Mouse (Mus musculus) forebrain, embryonic 12.5 days (tissue): Measurements from ENCODE around the gene Bcl9. TPM values are rescaled to one million over a fixed set of nuclear protein-coding genes. Genes with fewer than 3 reads are reported as not detected.

Source experiments
- ATAC-seq: fragments of 200-750 bp; cut with Nextera tagmentation; 2 replicates; pipeline ENCODE4 v1.8.0; 2017; ENCODE audit warnings: moderate TSS enrichment; ENCODE audit not compliant: low FRiP score
- H3K27ac ChIP-seq: fragments of 300-500 bp; sonication (generic); 2 replicates; pipeline ENCODE4 v1.5.1; 2016; ENCODE audit warnings: mild to moderate bottlenecking
- H3K27me3 ChIP-seq: fragments of 300-500 bp; sonication (generic); 2 replicates; pipeline ENCODE4 v1.6.1; 2016; ENCODE audit warnings: mild to moderate bottlenecking
- H3K36me3 ChIP-seq: fragments of 300-500 bp; sonication (generic); replicated peaks from 2 replicates; pipeline ENCODE4 v1.6.1; 2016; ENCODE audit warnings: mild to moderate bottlenecking
- H3K4me1 ChIP-seq: fragments of 300-500 bp; sonication (generic); 2 replicates; pipeline ENCODE4 v1.6.1; 2016
- H3K4me2 ChIP-seq: fragments of 300-500 bp; sonication (generic); 2 replicates; pipeline ENCODE4 v1.6.1; 2016; ENCODE audit warnings: mild to moderate bottlenecking, moderate library complexity
- H3K4me3 ChIP-seq: fragments of 300-500 bp; sonication (generic); replicated peaks from 2 replicates; pipeline ENCODE4 v1.5.1; 2016; ENCODE audit warnings: mild to moderate bottlenecking
- H3K9ac ChIP-seq: fragments of 300-500 bp; sonication (generic); 2 replicates; pipeline ENCODE4 v1.6.1; 2016; ENCODE audit warnings: mild to moderate bottlenecking
- H3K9me3 ChIP-seq: fragments of 300-500 bp; sonication (generic); 2 replicates; pipeline ENCODE4 v1.6.1; 2016
- WGBS: fragments of 180-500 bp; shearing (Covaris S2); methylation state at CpG from one replicate; pipeline ENCODE4 v1.1.7; 2016; 5-methylcytosine and 5-hydroxymethylcytosine counted together
- polyA plus RNA-seq: library from polyadenylated mRNA; unstranded; fragments of >200 nt; fragmentation: Nextera tagmentation; extraction: Ambion mirVana; gene quantifications from 2 replicates; pipeline ENCODE4 v1.2.1, GENCODE M21; 2016

The Bcl9 gene
- polyA plus RNA-seq, 1 experiment from 2014 or later = 82.8 TPM

DNA sequence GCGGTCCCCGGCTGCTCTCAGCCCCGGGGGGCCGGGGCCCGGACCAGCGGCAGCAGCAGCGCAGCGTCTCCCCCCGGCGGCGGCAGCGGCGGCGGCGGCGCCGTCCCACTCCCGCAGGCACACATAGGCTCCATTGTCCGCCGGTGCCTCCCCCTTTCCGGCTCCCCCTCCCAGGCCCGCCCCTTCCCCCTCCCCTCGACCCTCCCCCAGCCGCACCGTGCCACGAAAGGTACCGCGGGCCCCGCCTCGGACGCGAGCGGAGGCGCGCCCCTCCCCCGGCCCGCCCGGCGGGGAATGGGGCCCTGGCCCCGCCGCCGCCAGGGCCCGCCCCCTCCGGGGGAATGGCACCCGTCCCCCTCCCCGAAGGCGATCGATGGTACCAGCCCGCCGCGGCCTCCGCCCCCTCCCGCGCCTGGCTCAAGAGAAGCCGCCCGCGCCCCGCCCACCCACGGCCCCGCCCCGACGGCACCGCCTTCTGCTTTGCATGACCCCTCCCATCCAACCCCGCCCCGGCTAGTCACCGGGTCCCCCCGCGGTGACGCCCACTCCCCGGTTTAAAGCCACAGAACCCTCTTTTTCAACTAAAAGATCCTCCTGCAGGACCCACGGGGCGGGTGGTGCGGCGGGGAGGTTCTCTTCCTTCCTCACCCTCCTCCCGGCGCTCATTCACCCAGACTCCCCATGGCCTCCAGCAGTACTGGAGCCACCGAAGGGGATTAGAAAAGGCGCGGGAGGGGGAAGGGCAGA lies 70.3 kb downstream of the Bcl9 start:
- Histone ChIP-seq H3K9ac (peak overlapping the region; percentile 96), H3K4me1 (peaks cover 40% of the 10 kb centered on the region), H3K4me2 (peak overlapping the region; percentile 82), H3K27ac (peak overlapping the region; percentile 98), H3K27me3 (no peaks in the 10 kb centered on the region), H3K36me3 (peaks cover 8% of the 10 kb centered on the region), H3K9me3 (no peaks in the 10 kb centered on the region), H3K4me3 (peak overlapping the region; percentile 91)
- WGBS = 1% methylated on average over 37 of the region's 79 CpGs
- peak; percentile 94 for ATAC-seq

DNA sequence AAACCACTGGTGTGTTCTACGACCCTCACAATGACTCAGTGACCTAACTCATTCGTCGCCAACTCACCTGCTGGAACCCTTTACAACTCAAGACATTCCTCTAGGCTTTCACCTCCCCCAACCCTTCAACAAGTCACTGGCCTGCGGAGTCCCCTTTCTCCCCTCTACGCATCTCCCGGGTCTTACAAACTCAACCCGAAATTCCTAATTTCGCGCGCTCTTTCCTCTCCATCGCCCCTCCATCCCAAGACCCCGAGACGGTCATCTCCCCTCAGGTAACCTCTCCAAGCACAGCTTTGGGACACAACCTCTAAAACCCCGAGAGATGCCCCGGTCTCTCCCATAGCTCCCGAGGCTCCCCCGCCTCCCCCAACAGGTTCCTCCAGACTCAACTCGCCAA lies 71.0 kb downstream of the Bcl9 start:
- ATAC-seq = peak; percentile 40
- H3K4me3 ChIP-seq = peak overlapping the region; percentile 91
- H3K27ac ChIP-seq = peak overlapping the region; percentile 98
- WGBS = under 1% methylated on average over 18 of the region's 18 CpGs
- no peaks in the 10 kb centered on the region for H3K9me3 ChIP-seq
- peaks cover 40% of the 10 kb centered on the region for H3K4me1 ChIP-seq
- peak overlapping the region; percentile 96 for H3K9ac ChIP-seq
- H3K36me3 ChIP-seq = peaks cover 15% of the 10 kb centered on the region
- H3K4me2 ChIP-seq = peak overlapping the region; percentile 82
- no peaks in the 10 kb centered on the region for H3K27me3 ChIP-seq

DNA sequence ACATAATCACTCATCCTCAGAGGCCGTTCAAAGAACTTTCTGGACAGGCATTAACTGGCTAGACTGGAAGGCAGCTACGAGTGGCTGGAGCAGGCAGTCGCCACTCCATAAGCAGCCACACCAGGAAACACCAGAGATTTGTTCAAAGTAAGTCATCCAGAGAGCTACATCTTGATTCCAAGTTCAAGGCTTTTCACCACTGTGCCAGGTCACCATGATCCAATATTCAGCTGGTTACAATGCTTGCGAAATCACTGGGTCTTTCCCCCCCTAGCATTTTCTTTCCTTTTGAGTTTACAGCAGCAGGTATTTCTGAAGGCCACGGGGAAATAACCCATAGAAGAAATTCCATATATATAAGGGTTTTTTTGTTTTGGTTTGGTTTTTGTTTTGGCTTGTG lies 72.5 kb downstream of the Bcl9 start:
- H3K36me3 ChIP-seq = peaks cover 30% of the 10 kb centered on the region
- no peaks in the 10 kb centered on the region for H3K9me3 ChIP-seq
- H3K4me1 ChIP-seq = peaks cover 40% of the 10 kb centered on the region
- H3K4me3 ChIP-seq = no peak overlapping the region
- no peak overlapping the region for H3K9ac ChIP-seq
- no peaks in the 10 kb centered on the region for H3K27me3 ChIP-seq
- H3K27ac ChIP-seq = no peak overlapping the region
- WGBS = 73% methylated on average over 5 of the region's 5 CpGs
- no peak for ATAC-seq
- no peak overlapping the region for H3K4me2 ChIP-seq

DNA sequence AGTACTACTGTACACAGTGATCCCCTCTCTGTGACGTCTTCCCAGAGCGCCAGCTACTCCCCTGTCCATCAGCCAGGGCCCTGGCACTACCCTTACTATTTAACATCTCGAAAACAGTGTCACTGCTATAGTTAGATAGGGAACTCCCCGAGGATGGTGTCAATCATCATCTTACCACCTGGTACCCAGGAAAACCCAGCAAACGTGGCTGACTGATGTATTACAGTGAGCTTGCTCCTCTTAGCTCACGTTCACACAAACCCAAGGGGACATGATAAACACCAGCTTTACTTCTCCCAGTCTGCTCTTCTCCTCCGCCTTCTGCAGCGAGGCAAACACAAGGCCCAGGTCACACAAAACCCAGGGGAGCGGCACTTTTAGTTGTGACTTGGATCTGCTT lies 74.5 kb downstream of the Bcl9 start:
- peaks cover 47% of the 10 kb centered on the region for H3K36me3 ChIP-seq
- H3K4me1 ChIP-seq = peaks cover 34% of the 10 kb centered on the region
- H3K9me3 ChIP-seq = no peaks in the 10 kb centered on the region
- WGBS = 84% methylated on average over 9 of the region's 9 CpGs
- H3K4me2 ChIP-seq = no peak overlapping the region
- no peak for ATAC-seq
- no peak overlapping the region for H3K9ac ChIP-seq
- H3K27ac ChIP-seq = no peak overlapping the region
- no peak overlapping the region for H3K4me3 ChIP-seq
- H3K27me3 ChIP-seq = no peaks in the 10 kb centered on the region

DNA sequence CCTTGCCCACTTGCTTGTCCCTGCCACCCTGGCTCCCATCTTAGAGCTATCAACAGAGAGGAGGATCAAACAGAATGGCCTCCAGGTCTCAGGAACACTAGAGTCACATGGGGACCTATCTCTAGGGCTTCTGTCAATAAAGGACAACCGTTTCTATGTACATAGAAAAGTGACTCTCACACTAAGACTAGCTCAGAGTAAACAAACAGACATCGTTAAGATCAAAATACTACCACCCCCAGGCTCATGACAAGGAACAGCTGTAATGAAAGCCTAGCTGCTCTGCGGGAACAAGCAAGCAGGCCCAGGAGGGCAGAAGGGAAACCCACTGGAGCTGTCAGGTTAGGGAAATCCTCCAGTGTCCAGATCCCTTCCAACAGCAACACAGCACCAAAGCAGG lies 82.2 kb downstream of the Bcl9 start:
- WGBS = 91% methylated on average over 3 of the region's 3 CpGs
- no peaks in the 10 kb centered on the region for H3K4me1 ChIP-seq
- ATAC-seq = no peak
- H3K9me3 ChIP-seq = no peaks in the 10 kb centered on the region
- no peak overlapping the region for H3K9ac ChIP-seq
- no peak overlapping the region for H3K27ac ChIP-seq
- H3K4me3 ChIP-seq = no peak overlapping the region
- peaks cover 89% of the 10 kb centered on the region for H3K36me3 ChIP-seq
- no peak overlapping the region for H3K4me2 ChIP-seq
- no peaks in the 10 kb centered on the region for H3K27me3 ChIP-seq

DNA sequence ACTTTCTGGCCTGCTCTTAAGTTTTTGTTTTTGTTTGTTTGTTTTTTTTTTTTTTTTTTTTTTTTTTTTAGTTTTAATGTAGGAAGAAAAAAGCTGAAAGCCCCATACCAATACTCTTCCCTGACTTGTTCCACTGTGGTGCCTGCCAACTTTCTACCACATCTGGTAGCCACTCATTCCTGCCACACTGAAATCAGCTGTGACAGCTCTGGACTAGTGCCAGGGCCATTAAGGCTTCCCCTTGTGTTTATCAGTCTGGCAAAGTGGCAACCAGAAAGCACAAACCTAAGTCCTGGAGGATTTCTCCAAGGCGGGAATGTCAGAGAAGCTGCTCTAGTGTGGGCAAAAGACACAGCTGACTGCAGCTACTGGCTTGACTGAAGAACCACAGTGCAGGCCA lies 83.3 kb downstream of the Bcl9 start:
- no peaks in the 10 kb centered on the region for H3K27me3 ChIP-seq
- H3K9me3 ChIP-seq = no peaks in the 10 kb centered on the region
- H3K4me1 ChIP-seq = no peaks in the 10 kb centered on the region
- H3K4me3 ChIP-seq = no peak overlapping the region
- no peak overlapping the region for H3K4me2 ChIP-seq
- H3K36me3 ChIP-seq = peaks cover 89% of the 10 kb centered on the region
- WGBS = 90% methylated on average over 1 of the region's 1 CpGs
- no peak for ATAC-seq
- no peak overlapping the region for H3K9ac ChIP-seq
- no peak overlapping the region for H3K27ac ChIP-seq

DNA sequence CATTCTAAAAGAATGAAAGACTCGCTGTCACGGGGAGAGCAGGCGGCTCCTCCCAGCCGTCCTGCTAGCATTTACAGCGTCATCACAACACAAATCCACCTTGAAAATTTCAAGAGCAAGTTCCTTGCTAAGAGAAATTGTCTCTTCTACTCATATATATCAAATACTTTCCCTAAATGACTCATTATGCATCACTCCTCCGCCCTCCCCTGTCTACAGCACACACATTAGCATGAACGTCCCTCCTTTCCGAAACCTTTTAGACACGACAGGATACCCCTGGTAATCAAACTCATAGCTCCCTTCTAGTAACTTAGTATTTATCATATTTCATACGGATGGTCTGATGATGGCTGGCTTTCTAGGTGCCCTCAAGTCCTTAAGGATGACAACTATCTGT lies 83.8 kb downstream of the Bcl9 start:
- H3K36me3 ChIP-seq = peaks cover 89% of the 10 kb centered on the region
- no peak overlapping the region for H3K9ac ChIP-seq
- no peak overlapping the region for H3K27ac ChIP-seq
- no peaks in the 10 kb centered on the region for H3K9me3 ChIP-seq
- no peak overlapping the region for H3K4me2 ChIP-seq
- no peak for ATAC-seq
- H3K4me1 ChIP-seq = no peaks in the 10 kb centered on the region
- H3K27me3 ChIP-seq = no peaks in the 10 kb centered on the region
- 93% methylated on average over 10 of the region's 10 CpGs for WGBS
- no peak overlapping the region for H3K4me3 ChIP-seq

DNA sequence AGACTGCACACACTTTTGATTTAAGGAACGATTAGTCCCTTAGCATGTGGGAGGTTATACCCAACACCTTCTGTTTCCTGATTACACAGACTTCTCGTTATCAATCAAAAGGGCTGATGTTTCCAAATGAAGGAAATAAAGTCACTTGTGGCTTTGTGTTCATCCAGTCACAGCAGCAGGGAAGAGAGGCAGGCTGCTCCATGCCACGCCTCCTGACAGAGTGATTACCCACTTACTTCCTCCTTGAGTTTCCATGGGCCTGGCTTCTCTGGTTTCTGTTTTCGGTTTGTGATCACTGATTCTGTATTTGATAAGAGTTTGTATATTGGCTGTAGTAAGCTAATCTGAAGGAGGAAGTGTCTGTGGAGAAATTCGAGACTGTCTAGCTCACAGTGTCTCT lies 86.5 kb downstream of the Bcl9 start:
- no peak for ATAC-seq
- peaks cover 98% of the 10 kb centered on the region for H3K36me3 ChIP-seq

DNA sequence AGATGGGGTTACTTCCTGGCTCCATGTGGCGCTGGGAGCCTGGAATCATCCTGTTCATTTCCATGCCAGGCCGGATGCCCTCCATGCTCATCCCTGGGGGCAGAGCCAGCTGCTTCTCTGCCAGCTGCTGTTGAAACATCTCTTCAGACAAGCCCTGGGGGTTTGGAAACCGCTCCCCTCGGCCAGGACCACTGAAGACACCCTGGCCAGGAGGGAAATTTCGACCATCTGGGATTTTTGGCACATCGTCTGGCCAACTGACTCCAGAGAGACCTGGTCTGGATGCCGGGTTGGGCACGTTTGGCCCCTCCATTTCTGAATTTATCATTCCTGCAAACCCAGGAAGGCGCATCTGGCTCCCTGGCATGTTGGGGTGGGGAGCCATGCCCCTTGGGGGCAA lies 88.4 kb downstream of the Bcl9 start:
- Histone ChIP-seq H3K27me3 (no peaks in the 10 kb centered on the region), H3K9me3 (no peaks in the 10 kb centered on the region), H3K4me1 (no peaks in the 10 kb centered on the region), H3K4me2 (no peak overlapping the region), H3K9ac (no peak overlapping the region), H3K4me3 (no peak overlapping the region), H3K27ac (no peak overlapping the region), H3K36me3 (peaks cover 98% of the 10 kb centered on the region)
- no peak for ATAC-seq
- WGBS = 95% methylated on average over 9 of the region's 9 CpGs

More for the DNA sequence above, 86.5 kb downstream of the Bcl9 start:
- H3K9me3 ChIP-seq = no peaks in the 10 kb centered on the region
- no peaks in the 10 kb centered on the region for H3K4me1 ChIP-seq
- no peaks in the 10 kb centered on the region for H3K27me3 ChIP-seq
- no peak overlapping the region for H3K4me2 ChIP-seq
- H3K27ac ChIP-seq = no peak overlapping the region
- H3K9ac ChIP-seq = no peak overlapping the region
- no peak overlapping the region for H3K4me3 ChIP-seq
- WGBS = 87% methylated on average over 5 of the region's 5 CpGs

DNA sequence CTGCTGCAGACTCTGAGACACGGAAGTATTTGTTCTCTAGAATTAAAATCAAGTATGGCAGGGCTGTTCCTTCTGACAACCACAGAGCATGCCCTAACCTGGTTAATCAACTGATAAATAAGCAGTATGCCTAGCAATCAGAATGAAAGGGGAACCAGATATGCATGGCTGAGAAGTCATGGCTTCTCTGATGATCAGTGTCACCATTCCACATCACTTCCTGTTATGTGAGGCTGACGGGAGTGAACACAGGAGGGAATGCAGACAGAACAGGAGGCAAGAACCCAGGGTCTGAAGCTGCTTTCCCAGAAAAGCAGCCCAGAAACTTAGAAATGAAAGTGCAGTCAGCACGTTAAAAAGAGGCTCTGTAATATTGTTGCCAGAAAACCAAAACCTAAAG lies 91.2 kb downstream of the Bcl9 start:
- H3K27me3 ChIP-seq = no peaks in the 10 kb centered on the region
- WGBS = 87% methylated on average over 3 of the region's 3 CpGs
- no peak overlapping the region for H3K27ac ChIP-seq
- ATAC-seq = no peak
- H3K4me3 ChIP-seq = no peak overlapping the region
- H3K36me3 ChIP-seq = peaks cover 87% of the 10 kb centered on the region
- H3K9ac ChIP-seq = no peak overlapping the region
- no peak overlapping the region for H3K4me2 ChIP-seq
- H3K9me3 ChIP-seq = no peaks in the 10 kb centered on the region
- peaks cover 2% of the 10 kb centered on the region; the same call in 1 of the 2 replicates for H3K4me1 ChIP-seq

DNA sequence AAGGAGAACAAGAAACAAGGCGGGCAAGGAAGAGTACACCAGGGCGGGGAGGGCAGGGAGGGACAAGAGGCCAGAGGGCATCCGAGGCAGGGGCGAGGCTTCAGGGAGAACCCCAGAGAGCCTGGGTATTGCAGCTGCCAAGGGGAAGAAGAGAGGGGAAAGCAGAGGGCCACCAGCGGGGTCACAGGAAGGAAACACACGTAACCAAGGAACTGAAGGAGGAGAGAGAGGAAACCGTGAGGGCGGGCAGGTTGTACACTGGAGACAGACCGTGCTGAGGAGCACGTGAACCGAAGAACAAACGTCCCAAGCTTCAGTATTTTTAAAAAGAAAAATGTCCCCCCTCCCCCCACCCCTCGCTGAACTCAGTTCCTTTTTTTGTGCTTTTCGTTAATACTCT lies 93.8 kb downstream of the Bcl9 start:
- peaks cover 62% of the 10 kb centered on the region for H3K36me3 ChIP-seq
- H3K27me3 ChIP-seq = no peaks in the 10 kb centered on the region
- no peak for ATAC-seq
- H3K27ac ChIP-seq = 0 out of 2 replicates have a peak overlapping the region, but pooled peaks have one; percentile 8
- no peaks in the 10 kb centered on the region for H3K9me3 ChIP-seq
- no peak overlapping the region for H3K4me3 ChIP-seq
- H3K4me2 ChIP-seq = no peak overlapping the region
- WGBS = 89% methylated on average over 14 of the region's 14 CpGs
- H3K4me1 ChIP-seq = peaks cover 7% of the 10 kb centered on the region; the same call in 1 of the 2 replicates
- H3K9ac ChIP-seq = no peak overlapping the region

DNA sequence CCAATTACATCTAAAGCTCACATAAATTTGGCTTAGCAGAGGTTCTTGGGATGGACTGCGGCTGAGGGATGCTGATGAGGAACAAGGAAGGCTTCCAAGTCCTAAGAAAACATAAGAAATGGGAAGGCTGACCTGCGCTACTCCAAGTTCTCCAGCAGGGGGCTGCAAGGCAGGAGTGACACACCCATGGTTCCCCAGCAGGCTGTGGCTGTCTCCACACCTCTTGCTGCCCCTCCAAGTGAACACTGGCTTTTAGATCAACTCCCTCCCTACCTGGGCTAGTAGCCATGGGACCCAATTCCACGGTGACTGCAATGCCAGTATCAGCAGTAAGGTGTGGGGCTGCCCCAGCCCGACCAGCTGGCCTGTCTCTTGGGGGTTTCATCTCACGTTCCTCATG lies 95.8 kb downstream of the Bcl9 start:
- no peak overlapping the region for H3K4me2 ChIP-seq
- no peaks in the 10 kb centered on the region for H3K27me3 ChIP-seq
- WGBS = 53% methylated on average over 5 of the region's 5 CpGs
- no peaks in the 10 kb centered on the region for H3K9me3 ChIP-seq
- no peak overlapping the region for H3K9ac ChIP-seq
- peaks cover 7% of the 10 kb centered on the region; the same call in 1 of the 2 replicates for H3K4me1 ChIP-seq
- no peak overlapping the region for H3K27ac ChIP-seq
- no peak overlapping the region for H3K4me3 ChIP-seq
- peaks cover 42% of the 10 kb centered on the region for H3K36me3 ChIP-seq
- peak; percentile 60 for ATAC-seq

DNA sequence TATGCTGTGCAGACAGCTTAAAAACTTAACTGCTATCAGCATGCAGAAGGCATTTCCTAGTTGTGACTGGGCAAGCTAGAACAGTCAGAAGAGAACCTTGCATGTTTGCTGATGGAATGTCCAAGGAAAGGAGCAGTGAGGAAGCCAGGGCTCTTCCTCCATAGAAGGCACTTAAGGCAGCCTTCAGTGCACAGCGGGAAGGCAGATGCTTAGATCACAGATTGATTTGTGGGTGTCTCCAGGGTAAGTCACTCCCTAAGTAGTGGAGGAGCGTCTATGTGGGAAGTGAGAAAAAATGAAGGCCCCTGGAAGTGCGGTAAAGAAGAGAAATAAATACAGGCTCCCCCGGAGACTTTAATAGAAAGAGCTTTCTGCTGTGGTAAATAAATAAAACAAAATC lies 98.5 kb downstream of the Bcl9 start:
- Histone ChIP-seq H3K36me3 (peaks cover 15% of the 10 kb centered on the region), H3K27me3 (no peaks in the 10 kb centered on the region), H3K27ac (no peak overlapping the region), H3K9me3 (no peaks in the 10 kb centered on the region), H3K4me3 (no peak overlapping the region), H3K4me1 (peaks cover 7% of the 10 kb centered on the region; the same call in 1 of the 2 replicates), H3K4me2 (no peak overlapping the region), H3K9ac (no peak overlapping the region)
- WGBS = 26% methylated on average over 4 of the region's 4 CpGs
- ATAC-seq = no peak
